In the genomic region with DNA sequence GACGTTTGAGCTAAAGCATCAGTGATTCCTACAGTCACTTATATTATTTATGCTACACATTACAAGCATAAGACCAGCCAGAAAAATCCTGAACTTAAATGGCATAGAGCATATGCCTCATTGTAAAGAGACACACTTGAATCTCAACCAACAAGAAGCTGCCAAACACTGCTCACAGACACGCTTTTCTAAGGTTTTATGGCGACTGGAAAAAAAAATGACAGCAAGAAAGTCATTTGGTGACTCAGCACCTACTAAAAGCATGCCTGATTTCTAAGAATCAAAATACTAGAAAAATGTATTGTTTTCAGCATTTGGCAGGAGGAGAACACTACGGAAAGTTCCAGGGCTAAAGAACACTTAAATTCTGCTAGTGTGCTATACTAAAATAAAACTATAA, we compare ENCODE assay signal across 26 mouse cellular contexts.
"Had no signal": no experiment of that assay in that cellular context is flagged by ENCODE, and none has a peak within 500 bp of the region (broad histone marks: within the 10 kb centered on the region; RNA-seq: fewer than 3 reads in every experiment).

No protein-coding gene starts in this region.

- H3K36me3 ChIP-seq: heart, embryonic 10.5 days; heart, embryonic 12.5 days; intestine, embryonic 15.5 days; liver, embryonic 13.5 days; liver, embryonic 15.5 days had no signal

- H3K4me3 ChIP-seq: heart, embryonic 10.5 days; heart, embryonic 12.5 days; hindbrain, embryonic 10.5 days; hindbrain, embryonic 12.5 days; intestine, embryonic 15.5 days; left cerebral cortex, adult 2 months; limb, embryonic 10.5 days; limb, embryonic 12.5 days; liver, embryonic 13.5 days; liver, embryonic 15.5 days had no signal

- ATAC-seq: hindbrain, embryonic 16.5 days; inflammation-experienced regulatory T-cells, adult 6 months; intestine, embryonic 15.5 days; intestine, postnatal 0 days had no signal

- H3K9ac ChIP-seq: heart, embryonic 12.5 days; hindbrain, embryonic 12.5 days; hindbrain, embryonic 14.5 days; intestine, embryonic 15.5 days; limb, embryonic 12.5 days; liver, embryonic 13.5 days; liver, embryonic 15.5 days had no signal

- H3K4me2 ChIP-seq: heart, embryonic 12.5 days; hindbrain, embryonic 12.5 days; hindbrain, embryonic 14.5 days; intestine, embryonic 15.5 days; limb, embryonic 12.5 days; liver, embryonic 11.5 days; liver, embryonic 13.5 days; liver, embryonic 15.5 days had no signal

- H3K4me1 ChIP-seq: heart, embryonic 10.5 days; heart, embryonic 12.5 days; hindbrain, embryonic 10.5 days; hindbrain, embryonic 12.5 days; intestine, embryonic 15.5 days; limb, embryonic 10.5 days; limb, embryonic 12.5 days; liver, embryonic 13.5 days; liver, embryonic 15.5 days had no signal

- H3K9me3 ChIP-seq: heart, embryonic 10.5 days; heart, embryonic 12.5 days; hindbrain, embryonic 10.5 days; hindbrain, embryonic 12.5 days; intestine, embryonic 15.5 days; limb, embryonic 10.5 days; limb, embryonic 12.5 days; liver, embryonic 13.5 days; liver, embryonic 15.5 days had no signal

- H3K27ac ChIP-seq: heart, embryonic 10.5 days; hindbrain, embryonic 10.5 days; hindbrain, embryonic 12.5 days; hindbrain, embryonic 14.5 days; intestine, embryonic 15.5 days; kidney, postnatal 0 days; left cerebral cortex, adult 2 months; limb, embryonic 10.5 days; limb, embryonic 12.5 days; liver, embryonic 13.5 days; liver, embryonic 15.5 days had no signal

- H3K27me3 ChIP-seq: heart, embryonic 12.5 days; hindbrain, embryonic 12.5 days; intestine, embryonic 15.5 days; limb, embryonic 12.5 days; liver, embryonic 13.5 days; liver, embryonic 15.5 days had no signal

- DNase-seq: gastrocnemius, postnatal 25 days; heart, adult 18-20 months; heart, postnatal 10 days; heart, postnatal 4 days; kidney, adult 18-20 months; kidney, adult 8-10 months; kidney, postnatal 14 days; kidney, postnatal 36 days; layer of hippocampus, adult 9-11 months; liver; liver, embryonic 13.5 days had no signal
